Mouse (Mus musculus): ENCODE measurements at regions not wholly inside any gene's neighbourhood (a gene's known extent, or its start where the extent isn't known, plus 50 kb on each side); places are given as distances from the start of the nearest gene placed in this dataset.
A peak's percentile ranks its signal among the peaks of the same experiment; 100 is the strongest.

- DNase-seq = no peak
Measured at GRCm38 (mm10) chr14:101382838-101383237, 182.7 kb upstream of the Prr30 start.

GRCm38 (mm10) chr14:101381943-101382342 is 181.8 kb upstream of the Prr30 start:
- no peak for DNase-seq

- DNase-seq = no peak
Measured at GRCm38 (mm10) chr14:101379663-101380006, 179.5 kb upstream of the Prr30 start.

GRCm38 (mm10) chr14:101378965-101379662 is 179.0 kb upstream of the Prr30 start:
- peak; percentile 83 for DNase-seq

- no peak for DNase-seq
Measured at GRCm38 (mm10) chr14:101378545-101378944, 178.4 kb upstream of the Prr30 start.

- no peak for DNase-seq
Measured at GRCm38 (mm10) chr14:101376690-101377089, 176.6 kb upstream of the Prr30 start.

GRCm38 (mm10) chr14:101375833-101376232 is 175.7 kb upstream of the Prr30 start:
- peak; percentile 11 for DNase-seq

GRCm38 (mm10) chr14:101373864-101374263 is 173.7 kb upstream of the Prr30 start:
- DNase-seq = no peak

- DNase-seq = no peak
Measured at GRCm38 (mm10) chr14:101359860-101360259, 159.7 kb upstream of the Prr30 start.

GRCm38 (mm10) chr14:101353009-101353378 is 152.9 kb upstream of the Prr30 start:
- DNase-seq = no peak

- peak; percentile 61 for DNase-seq
Measured at GRCm38 (mm10) chr14:101352046-101353008, 152.2 kb upstream of the Prr30 start.

- DNase-seq = no peak
Measured at GRCm38 (mm10) chr14:101340331-101340730, 140.2 kb upstream of the Prr30 start.

GRCm38 (mm10) chr14:101332015-101332414 is 131.9 kb upstream of the Prr30 start:
- peak; percentile 6 for DNase-seq

- DNase-seq = peak; percentile 80
Measured at GRCm38 (mm10) chr14:101327421-101327820, 127.3 kb upstream of the Prr30 start.

- DNase-seq = peak; percentile 71
Measured at GRCm38 (mm10) chr14:101326477-101326941, 126.4 kb upstream of the Prr30 start.

GRCm38 (mm10) chr14:101323361-101323760 is 123.2 kb upstream of the Prr30 start:
- DNase-seq = no peak

- peak; percentile 26 for DNase-seq
Measured at GRCm38 (mm10) chr14:101307920-101308319, 107.8 kb upstream of the Prr30 start.

GRCm38 (mm10) chr14:101304487-101305032 is 104.4 kb upstream of the Prr30 start:
- DNase-seq = peak; percentile 64

GRCm38 (mm10) chr14:101297841-101298240 is 97.7 kb upstream of the Prr30 start:
- peak; percentile 56 for DNase-seq

- peak; percentile 70 for DNase-seq
Measured at GRCm38 (mm10) chr14:101294693-101295092, 94.6 kb upstream of the Prr30 start.

- DNase-seq = no peak
Measured at GRCm38 (mm10) chr14:101287755-101288154, 87.6 kb upstream of the Prr30 start.

- no peak for DNase-seq
Measured at GRCm38 (mm10) chr14:101269048-101269789, 69.1 kb upstream of the Prr30 start.

- no peak for DNase-seq
Measured at GRCm38 (mm10) chr14:101267536-101267935, 67.4 kb upstream of the Prr30 start.

All from retina, postnatal 1 day (tissue).